Mouse (Mus musculus) limb, embryonic 11.5 days (tissue): ENCODE results near the gene Gpr31b. TPM values are rescaled to one million over a fixed set of nuclear protein-coding genes. Genes with fewer than 3 reads are reported as not detected.
"Not testable (repeated sequence)": the region's sequence is repeated elsewhere in the genome, so short reads cannot be mapped to it uniquely, and the experiment has no call there.

Experiments used
- ATAC-seq: fragments of 200-750 bp; cut with Nextera tagmentation; 2 replicates; pipeline ENCODE4 v1.8.0; 2017; ENCODE audit warnings: low read depth; ENCODE audit not compliant: insufficient number of reproducible peaks, low FRiP score, low TSS enrichment
- DNase-seq: peaks from one replicate; pipeline ENCODE4 v3.0.0-alpha.2; 2015; ENCODE audit warnings: low spot score
- H3K27ac ChIP-seq: fragments of 300-500 bp; sonication (generic); replicated peaks from 2 replicates; pipeline ENCODE4 v1.5.1; 2014; ENCODE audit warnings: low read depth, mild to moderate bottlenecking, low read length
- H3K27me3 ChIP-seq: fragments of 300-500 bp; sonication (generic); 2 replicates; pipeline ENCODE4 v1.6.1; 2014; ENCODE audit warnings: mild to moderate bottlenecking, low read length, mixed read lengths; ENCODE audit not compliant: control insufficient read depth, insufficient read depth
- H3K36me3 ChIP-seq: fragments of 300-500 bp; sonication (generic); 2 replicates; pipeline ENCODE4 v1.6.1; 2014; ENCODE audit warnings: mild to moderate bottlenecking, low read length, moderate library complexity, mixed read lengths; ENCODE audit not compliant: control insufficient read depth, insufficient read depth
- H3K4me1 ChIP-seq: fragments of 300-500 bp; sonication (generic); 2 replicates; pipeline ENCODE4 v1.6.1; 2014; ENCODE audit warnings: low read length, mixed read lengths; ENCODE audit not compliant: control insufficient read depth, insufficient read depth
- H3K4me2 ChIP-seq: fragments of 300-500 bp; sonication (generic); 2 replicates; pipeline ENCODE4 v1.6.1; 2014; ENCODE audit warnings: low read depth, mild to moderate bottlenecking, moderate library complexity; ENCODE audit not compliant: severe bottlenecking
- H3K4me3 ChIP-seq: fragments of 300-500 bp; sonication (generic); 2 replicates; pipeline ENCODE4 v1.5.1; 2014; ENCODE audit warnings: low read depth, low read length
- H3K9ac ChIP-seq: fragments of 300-500 bp; sonication (generic); 2 replicates; pipeline ENCODE4 v1.6.1; 2014; ENCODE audit warnings: mild to moderate bottlenecking, low read length
- H3K9me3 ChIP-seq: fragments of 300-500 bp; sonication (generic); 2 replicates; pipeline ENCODE4 v1.6.1; 2016; ENCODE audit warnings: low read length; ENCODE audit not compliant: control insufficient read depth
- WGBS: fragments of 180-500 bp; shearing (Covaris S2); extraction: QIAGEN DNeasy Blood & Tissue Kit; methylation state at CpG from one replicate; pipeline ENCODE4 v1.1.7; 2014; 5-methylcytosine and 5-hydroxymethylcytosine counted together
- polyA plus RNA-seq: library from polyadenylated mRNA; unstranded; fragments of >200 nt; fragmentation: Nextera tagmentation; extraction: Ambion mirVana; gene quantifications from 2 replicates; pipeline ENCODE4 v1.2.1, GENCODE M21; 2014

Gene Gpr31b
- polyA plus RNA-seq = not detected in 2 replicates

GRCm38 (mm10) chr17:13052124-13052813 is at the start of gene Gpr31b:
Gpr31b (minus strand) TSS chr17:13052296.
- ATAC-seq, H3K4me1 ChIP-seq, H3K27me3 ChIP-seq, H3K4me3 ChIP-seq, H3K9me3 ChIP-seq, DNase-seq, H3K27ac ChIP-seq, H3K9ac ChIP-seq, H3K36me3 ChIP-seq, H3K4me2 ChIP-seq: not testable (repeated sequence)
- WGBS = 60% methylated on average over 1 of the region's 8 CpGs

- H3K9ac ChIP-seq, H3K4me2 ChIP-seq, H3K4me3 ChIP-seq, ATAC-seq, H3K27ac ChIP-seq, H3K4me1 ChIP-seq, H3K27me3 ChIP-seq, DNase-seq, H3K36me3 ChIP-seq, H3K9me3 ChIP-seq: not testable (repeated sequence)
- WGBS = 78% methylated on average over 2 of the region's 4 CpGs
These were observed 40.9 kb upstream of the Gpr31b start for GRCm38 (mm10) chr17:13092960-13093359.

- not testable (repeated sequence) for H3K4me1 ChIP-seq, H3K4me3 ChIP-seq, H3K27ac ChIP-seq, H3K27me3 ChIP-seq, H3K9ac ChIP-seq, H3K36me3 ChIP-seq, DNase-seq, H3K4me2 ChIP-seq, ATAC-seq, H3K9me3 ChIP-seq
- WGBS = 70% methylated on average over 5 of the region's 8 CpGs
These were observed 40.1 kb upstream of the Gpr31b start for GRCm38 (mm10) chr17:13092100-13092764.

- not testable (repeated sequence) for H3K27ac ChIP-seq, H3K4me1 ChIP-seq, H3K4me2 ChIP-seq, H3K36me3 ChIP-seq, DNase-seq, H3K27me3 ChIP-seq, H3K9me3 ChIP-seq, H3K4me3 ChIP-seq, H3K9ac ChIP-seq
- ATAC-seq = peak; percentile 47; the same call in 1 of the 2 replicates
- no CpG with 5 or more reads among the region's 1 CpGs for WGBS
These were observed 39.4 kb upstream of the Gpr31b start for GRCm38 (mm10) chr17:13091510-13091909.

GRCm38 (mm10) chr17:13069227-13069626 is 17.1 kb upstream of the Gpr31b start:
- H3K36me3 ChIP-seq, H3K27ac ChIP-seq, H3K4me3 ChIP-seq, H3K4me2 ChIP-seq, H3K4me1 ChIP-seq, DNase-seq, ATAC-seq, H3K9ac ChIP-seq, H3K9me3 ChIP-seq, H3K27me3 ChIP-seq: not testable (repeated sequence)
- 64% methylated on average over 3 of the region's 5 CpGs for WGBS

- DNase-seq, ATAC-seq, H3K9me3 ChIP-seq, H3K4me1 ChIP-seq, H3K4me3 ChIP-seq, H3K9ac ChIP-seq, H3K4me2 ChIP-seq, H3K27me3 ChIP-seq, H3K36me3 ChIP-seq, H3K27ac ChIP-seq: not testable (repeated sequence)
- WGBS = 80% methylated on average over 1 of the region's 4 CpGs
These were observed 15.8 kb upstream of the Gpr31b start for GRCm38 (mm10) chr17:13067864-13068385.

- H3K27me3 ChIP-seq = not testable (repeated sequence)
These were observed 10.8 kb upstream of the Gpr31b start for GRCm38 (mm10) chr17:13062882-13063281.

GRCm38 (mm10) chr17:13060804-13061203 is 8.7 kb upstream of the Gpr31b start, which contains the start of gene Tcp10b:
Tcp10b (plus strand) TSS chr17:13061104.
- not testable (repeated sequence) for H3K4me3 ChIP-seq, H3K9me3 ChIP-seq, H3K4me1 ChIP-seq, H3K4me2 ChIP-seq, DNase-seq, H3K9ac ChIP-seq, H3K27ac ChIP-seq, H3K27me3 ChIP-seq, H3K36me3 ChIP-seq, ATAC-seq
- 90% methylated on average over 4 of the region's 4 CpGs for WGBS

More at GRCm38 (mm10) chr17:13062882-13063281, 10.8 kb upstream of the Gpr31b start:
- 95% methylated on average over 2 of the region's 7 CpGs for WGBS
- not testable (repeated sequence) for H3K4me1 ChIP-seq, H3K36me3 ChIP-seq, H3K27ac ChIP-seq, H3K4me2 ChIP-seq, H3K4me3 ChIP-seq, ATAC-seq, H3K9ac ChIP-seq, DNase-seq, H3K9me3 ChIP-seq
